Mouse (Mus musculus) MEL (cell line): ENCODE measurements around the gene Gm10840. TPM values are rescaled to one million over a fixed set of nuclear protein-coding genes. Genes with fewer than 3 reads are reported as not detected.

Source experiments
- DNase-seq: peaks from one replicate; pipeline ENCODE4 v3.0.0; 2011; ENCODE audit warnings: low read depth, low spot score
- H3K27ac ChIP-seq: 2 replicates; pipeline ENCODE4 v1.5.1; 2012; ENCODE audit warnings: low read depth, mild to moderate bottlenecking, control low read depth, low read length, moderate library complexity; ENCODE audit not compliant: control insufficient read depth
- H3K27me3 ChIP-seq, 2 experiments: fragments of 150-350 bp in 1 of 2; sonication (generic) in 1 of 2; 2 replicates each; pipeline ENCODE4 v1.6.1; 2012; ENCODE audit warnings: low read length in 2 of 2, mild to moderate bottlenecking in 2 of 2, improper control_type of control experiment in 1 of 2, moderate library complexity in 1 of 2; ENCODE audit not compliant: insufficient read depth in 2 of 2, control insufficient read depth in 1 of 2
- H3K36me3 ChIP-seq, 2 experiments: 2 replicates each; pipeline ENCODE4 v1.6.1; 2012 to 2014; ENCODE audit warnings: low read length in 2 of 2, improper control_type of control experiment in 1 of 2, inconsistent platforms in 1 of 2, mild to moderate bottlenecking in 1 of 2; ENCODE audit not compliant: insufficient read depth in 2 of 2, control insufficient read depth in 1 of 2
- H3K4me1 ChIP-seq, 2 experiments: fragments of 150-350 bp in 1 of 2; sonication (generic) in 1 of 2; 2 replicates each; pipeline ENCODE4 v1.6.1; 2012; ENCODE audit warnings: low read length in 2 of 2, improper control_type of control experiment in 1 of 2, mild to moderate bottlenecking in 1 of 2; ENCODE audit not compliant: insufficient read depth in 2 of 2, control insufficient read depth in 1 of 2
- H3K4me3 ChIP-seq, 2 experiments: fragments of 150-350 bp in 1 of 2; sonication (generic) in 1 of 2; 2 replicates each; pipeline ENCODE4 v1.5.1; 2012; ENCODE audit warnings: low read depth in 2 of 2, low read length in 2 of 2, mild to moderate bottlenecking in 2 of 2, moderate library complexity in 2 of 2, control low read depth in 1 of 2, improper control_type of control experiment in 1 of 2; ENCODE audit not compliant: control insufficient read depth in 1 of 2, insufficient read depth in 1 of 2
- H3K79me2 ChIP-seq: 2 replicates; pipeline ENCODE4 v1.6.1; 2012; ENCODE audit warnings: mild to moderate bottlenecking, low read length, moderate library complexity; ENCODE audit not compliant: control insufficient read depth, poor library complexity, insufficient read depth
- H3K9ac ChIP-seq: 2 replicates; pipeline ENCODE4 v1.6.1; 2012; ENCODE audit warnings: low read depth, mild to moderate bottlenecking, control low read depth, low read length, moderate library complexity; ENCODE audit not compliant: control insufficient read depth, poor library complexity, severe bottlenecking
- H3K9me3 ChIP-seq: fragments of 150-350 bp; sonication (generic); replicated peaks from 2 replicates; pipeline ENCODE4 v1.6.1; 2012; ENCODE audit warnings: mild to moderate bottlenecking, low read length, improper control_type of control experiment, moderate library complexity; ENCODE audit not compliant: insufficient read depth
- CTCF ChIP-seq, 3 experiments: IDR thresholded peaks in 2 of 3; conservative IDR thresholded peaks in 1 of 3; 2 replicates each; pipeline ENCODE4 v1.5.1; 2011 to 2012; ENCODE audit warnings: low read length in 3 of 3, low read depth in 2 of 3, mild to moderate bottlenecking in 2 of 3, improper control_type of control experiment in 1 of 3, inconsistent platforms in 1 of 3, mixed read lengths in 1 of 3, moderate library complexity in 1 of 3; ENCODE audit not compliant: control insufficient read depth in 1 of 3, insufficient read depth in 1 of 3, poor library complexity in 1 of 3, severe bottlenecking in 1 of 3
- E2F4 ChIP-seq: IDR thresholded peaks from 2 replicates; pipeline ENCODE4 v1.6.1; 2011; ENCODE audit warnings: low read depth, low read length, improper control_type of control experiment, borderline replicate concordance
- ELF1 ChIP-seq: IDR thresholded peaks from 2 replicates; pipeline ENCODE4 v1.6.1; 2014; ENCODE audit warnings: low read depth, mild to moderate bottlenecking, inconsistent platforms, low read length, improper control_type of control experiment, moderate library complexity
- EP300 ChIP-seq, 2 experiments: IDR thresholded peaks; 2 replicates each; pipeline ENCODE4 v1.6.1; 2011; ENCODE audit warnings: improper control_type of control experiment in 2 of 2, low read length in 2 of 2, low read depth in 1 of 2, mild to moderate bottlenecking in 1 of 2
- GABPA ChIP-seq: IDR thresholded peaks from 2 replicates; pipeline ENCODE4 v1.6.1; 2012; ENCODE audit warnings: low read depth, mild to moderate bottlenecking, inconsistent platforms, low read length, improper control_type of control experiment, moderate library complexity
- KAT2A ChIP-seq: conservative IDR thresholded peaks from 2 replicates; pipeline ENCODE4 v1.6.1; 2012; ENCODE audit warnings: low read depth, low read length, improper control_type of control experiment, inconsistent platforms
- MAX ChIP-seq: IDR thresholded peaks from 2 replicates; pipeline ENCODE4 v1.6.1; 2011; ENCODE audit warnings: low read length, improper control_type of control experiment
- MAZ ChIP-seq: IDR thresholded peaks from 2 replicates; pipeline ENCODE4 v1.6.1; 2012; ENCODE audit warnings: low read depth, mild to moderate bottlenecking, inconsistent platforms, low read length, improper control_type of control experiment
- NELFE ChIP-seq: IDR thresholded peaks from 2 replicates; pipeline ENCODE4 v1.6.1; 2011; ENCODE audit warnings: low read depth, low read length, improper control_type of control experiment
- RAD21 ChIP-seq: IDR thresholded peaks from 2 replicates; pipeline ENCODE4 v1.6.1; 2011; ENCODE audit warnings: mild to moderate bottlenecking, low read depth, low read length, improper control_type of control experiment
- RCOR1 ChIP-seq: IDR thresholded peaks from 2 replicates; pipeline ENCODE4 v1.6.1; 2012; ENCODE audit warnings: low read depth, mild to moderate bottlenecking, inconsistent platforms, low read length, improper control_type of control experiment
- SIN3A ChIP-seq: IDR thresholded peaks from 2 replicates; pipeline ENCODE4 v1.6.1; 2012; ENCODE audit warnings: low read length, improper control_type of control experiment, inconsistent platforms
- TCF12 ChIP-seq: IDR thresholded peaks from 2 replicates; pipeline ENCODE4 v1.6.1; 2014; ENCODE audit warnings: low read depth, mild to moderate bottlenecking, inconsistent platforms, low read length, improper control_type of control experiment, moderate library complexity
- UBTF ChIP-seq: IDR thresholded peaks from 2 replicates; pipeline ENCODE4 v1.6.1; 2012; ENCODE audit warnings: low read depth, mild to moderate bottlenecking, inconsistent platforms, low read length, improper control_type of control experiment, moderate library complexity, borderline replicate concordance; ENCODE audit not compliant: insufficient read depth
- USF2 ChIP-seq, 2 experiments: IDR thresholded peaks; 2 replicates each; pipeline ENCODE4 v1.6.1; 2011 to 2012; ENCODE audit warnings: improper control_type of control experiment in 2 of 2, low read length in 2 of 2, borderline replicate concordance in 1 of 2, inconsistent platforms in 1 of 2, low read depth in 1 of 2, mild to moderate bottlenecking in 1 of 2; ENCODE audit not compliant: insufficient read depth in 1 of 2
- ZMIZ1 ChIP-seq: IDR thresholded peaks from 2 replicates; pipeline ENCODE4 v1.6.1; 2012; ENCODE audit warnings: low read depth, mild to moderate bottlenecking, inconsistent platforms, low read length, improper control_type of control experiment, moderate library complexity
- ZNF384 ChIP-seq: IDR thresholded peaks from 2 replicates; pipeline ENCODE4 v1.6.1; 2012; ENCODE audit warnings: low read depth, mild to moderate bottlenecking, inconsistent platforms, low read length, improper control_type of control experiment
- polyA plus RNA-seq, 2 experiments: library from polyadenylated mRNA; stranded (reverse) in 1 of 2; unstranded in 1 of 2; fragments of >175 nt in 1 of 2; fragments of >200 nt in 1 of 2; gene quantifications; 2 replicates each; pipeline versions ENCODE4 v1.2.1 to v1.2.4; 2012; ENCODE audit warnings: low replicate concordance in 2 of 2, low read depth in 1 of 2; ENCODE audit not compliant: insufficient read length in 2 of 2, insufficient read depth in 1 of 2, missing spikeins in 1 of 2
- total RNA-seq: library from RNA; depleted of rRNA; stranded (reverse); fragments of 300-350 nt; gene quantifications from 2 replicates; pipeline ENCODE4 v1.2.3, GENCODE M21; 2012

Gene Gm10840
- total and polyA plus RNA-seq, 3 experiments = not detected

- TF ChIP-seq ZNF384 = no peak
- TF ChIP-seq UBTF = no peak
- no peak for TF ChIP-seq SIN3A
- TF ChIP-seq TCF12 = no peak
- no peak for TF ChIP-seq E2F4
- no peak for TF ChIP-seq RCOR1
- no peak for TF ChIP-seq CTCF (IDR thresholded peaks at IDR 0.05 in 2 of 3, conservative IDR thresholded peaks at IDR 0.05 in 1 of 3; ENCODE audit: control insufficient read depth in 1 of 3, insufficient read depth in 1 of 3, low read depth in 2 of 3, low read length in 3 of 3, poor library complexity in 1 of 3, severe bottlenecking in 1 of 3)
- no peak for TF ChIP-seq GABPA
- TF ChIP-seq, all 39 proteins: peak for 0
- H3K36me3 ChIP-seq = peaks cover 0 to 2% of the 10 kb centered on the region in 2 experiments; a peak in 1 of 4 replicates
- no peak overlapping the region for H3K27ac ChIP-seq
Measured at GRCm38 (mm10) chr11:106163546-106163945, 2.9 kb downstream of the Gm10840 start.

GRCm38 (mm10) chr11:106164601-106165180 is 4.0 kb downstream of the Gm10840 start:
- H3K9me3 ChIP-seq = no peaks in the 10 kb centered on the region
- no peaks in the 10 kb centered on the region; a peak in 1 of 4 replicates for H3K36me3 ChIP-seq
- no peak overlapping the region for H3K27ac ChIP-seq
- H3K79me2 ChIP-seq = peaks cover 4% of the 10 kb centered on the region; the same call in 1 of the 2 replicates
- H3K4me1 ChIP-seq = peaks cover 0 to 5% of the 10 kb centered on the region in 2 experiments; a peak in 2 of 4 replicates
- TF ChIP-seq KAT2A (no peak), ZMIZ1 (no peak), NELFE (no peak)
- H3K27me3 ChIP-seq = no peaks in the 10 kb centered on the region
- DNase-seq = no peak
- H3K9ac ChIP-seq = no peak overlapping the region
- H3K4me3 ChIP-seq = no peak overlapping the region

More at GRCm38 (mm10) chr11:106163546-106163945, 2.9 kb downstream of the Gm10840 start:
- Histone ChIP-seq H3K4me3 (no peak overlapping the region), H3K27me3 (no peaks in the 10 kb centered on the region), H3K9me3 (no peaks in the 10 kb centered on the region), H3K79me2 (peaks cover 12% of the 10 kb centered on the region), H3K9ac (no peak overlapping the region), H3K4me1 (peaks cover 0 to 11% of the 10 kb centered on the region in 2 experiments; a peak in 2 of 4 replicates)
- DNase-seq = no peak

- Histone ChIP-seq H3K27me3 (no peaks in the 10 kb centered on the region), H3K9ac (no peak overlapping the region), H3K4me1 (peaks cover 1 to 2% of the 10 kb centered on the region in 2 experiments; a peak in 3 of 4 replicates), H3K27ac (no peak overlapping the region), H3K9me3 (no peaks in the 10 kb centered on the region), H3K36me3 (peaks cover 0 to under 1% of the 10 kb centered on the region in 2 experiments; a peak in 2 of 4 replicates), H3K4me3 (no peak overlapping the region), H3K79me2 (no peaks in the 10 kb centered on the region)
- TF ChIP-seq ELF1 = no peak
- no peak for TF ChIP-seq USF2 (IDR thresholded peaks at IDR 0.05; ENCODE audit: borderline replicate concordance in 1 of 2, insufficient read depth in 1 of 2, low read depth in 1 of 2, low read length in 2 of 2)
- TF ChIP-seq MAX = no peak
- no peak for TF ChIP-seq RAD21
- no peak for TF ChIP-seq EP300 (IDR thresholded peaks at IDR 0.05; ENCODE audit: low read depth in 1 of 2, low read length in 2 of 2)
- no peak for TF ChIP-seq MAZ
- no peak for DNase-seq
Measured at GRCm38 (mm10) chr11:106167435-106167834, 6.8 kb downstream of the Gm10840 start.
